Mouse (Mus musculus) bone marrow macrophage, adult 2 months (primary cell): Measurements from ENCODE around the gene Nat8f3.
"Not testable (repeated sequence)": the region's sequence is repeated elsewhere in the genome, so short reads cannot be mapped to it uniquely, and the experiment has no call there.

Experiments used
- CTCF ChIP-seq: IDR thresholded peaks from 2 replicates; pipeline ENCODE4 v1.5.1; 2012; ENCODE audit warnings: low read depth, mild to moderate bottlenecking, low read length, moderate library complexity
- POLR2A ChIP-seq: IDR thresholded peaks from 2 replicates; pipeline ENCODE4 v1.6.1; 2012; ENCODE audit warnings: mild to moderate bottlenecking, low read depth, low read length, borderline replicate concordance

- TF ChIP-seq POLR2A, CTCF: not testable (repeated sequence)
Observed at GRCm38 (mm10) chr6:85762678-85763077, 2.9 kb downstream of the Nat8f3 start.
